Mouse (Mus musculus) embryonic facial prominence, embryonic 14.5 days (tissue): ENCODE measurements around the gene Arhgef3. TPM values are rescaled to one million over a fixed set of nuclear protein-coding genes. Genes with fewer than 3 reads are reported as not detected.
"Not testable (repeated sequence)": the region's sequence is repeated elsewhere in the genome, so short reads cannot be mapped to it uniquely, and the experiment has no call there.

Experiments used
- ATAC-seq: fragments of 200-750 bp; cut with Nextera tagmentation; 2 replicates; pipeline ENCODE4 v1.8.0; 2017; ENCODE audit warnings: low read depth, moderate number of reproducible peaks, moderate TSS enrichment
- DNase-seq: peaks from one replicate; pipeline ENCODE4 v3.0.0-alpha.2; 2015; ENCODE audit warnings: low spot score
- H3K27ac ChIP-seq: fragments of 300-500 bp; sonication (generic); replicated peaks from 2 replicates; pipeline ENCODE4 v1.5.1; 2014; ENCODE audit warnings: low read depth, mild to moderate bottlenecking, low read length, moderate library complexity
- H3K27me3 ChIP-seq: fragments of 300-500 bp; sonication (generic); replicated peaks from 2 replicates; pipeline ENCODE4 v1.6.1; 2014; ENCODE audit warnings: low read length; ENCODE audit not compliant: control insufficient read depth, insufficient read depth
- H3K36me3 ChIP-seq: fragments of 300-500 bp; sonication (generic); 2 replicates; pipeline ENCODE4 v1.6.1; 2014; ENCODE audit warnings: low read length, mixed read lengths; ENCODE audit not compliant: control insufficient read depth, insufficient read depth
- H3K4me1 ChIP-seq: fragments of 300-500 bp; sonication (generic); 2 replicates; pipeline ENCODE4 v1.6.1; 2014; ENCODE audit warnings: antibody characterized with exemption, low read length; ENCODE audit not compliant: control insufficient read depth, insufficient read depth
- H3K4me2 ChIP-seq: fragments of 300-500 bp; sonication (generic); 2 replicates; pipeline ENCODE4 v1.6.1; 2014; ENCODE audit warnings: low read depth, mild to moderate bottlenecking, low read length, moderate library complexity, mixed read lengths
- H3K4me3 ChIP-seq: fragments of 300-500 bp; sonication (generic); 2 replicates; pipeline ENCODE4 v1.5.1; 2014; ENCODE audit warnings: low read depth, mild to moderate bottlenecking, low read length
- H3K9ac ChIP-seq: fragments of 300-500 bp; sonication (generic); 2 replicates; pipeline ENCODE4 v1.6.1; 2014; ENCODE audit warnings: low read depth, mild to moderate bottlenecking, low read length, moderate library complexity, mixed read lengths
- H3K9me3 ChIP-seq: fragments of 300-500 bp; sonication (generic); 2 replicates; pipeline ENCODE4 v1.6.1; 2016; ENCODE audit warnings: low read length; ENCODE audit not compliant: control insufficient read depth
- WGBS: fragments of 180-500 bp; shearing (Covaris S2); extraction: QIAGEN DNeasy Blood & Tissue Kit; methylation state at CpG from one replicate; pipeline ENCODE4 v1.1.7; 2014; 5-methylcytosine and 5-hydroxymethylcytosine counted together
- polyA plus RNA-seq: library from polyadenylated mRNA; unstranded; fragments of >200 nt; fragmentation: Nextera tagmentation; extraction: Ambion mirVana; gene quantifications from 2 replicates; pipeline ENCODE4 v1.2.1, GENCODE M21; 2014

Gene Arhgef3
- polyA plus RNA-seq, 1 experiment from 2014 or later: 15.3 TPM

GRCm38 (mm10) chr14:27199870-27200269, 85.2 kb downstream of the Arhgef3 start:
- H3K4me1 ChIP-seq: no peaks in the 10 kb centered on the region
- no peak overlapping the region for H3K9ac ChIP-seq
- no peaks in the 10 kb centered on the region for H3K9me3 ChIP-seq
- no peak overlapping the region for H3K4me2 ChIP-seq
- H3K36me3 ChIP-seq: no peaks in the 10 kb centered on the region
- WGBS: 94% methylated on average over 11 of the region's 11 CpGs
- peak; percentile 67 for ATAC-seq
- H3K27ac ChIP-seq: no peak overlapping the region
- H3K4me3 ChIP-seq: no peak overlapping the region
- no peak for DNase-seq
- H3K27me3 ChIP-seq: no peaks in the 10 kb centered on the region

- Histone ChIP-seq H3K36me3 (no peaks in the 10 kb centered on the region), H3K4me1 (no peaks in the 10 kb centered on the region), H3K27ac (no peak overlapping the region), H3K9ac (no peak overlapping the region), H3K4me2 (no peak overlapping the region), H3K9me3 (no peaks in the 10 kb centered on the region), H3K27me3 (no peaks in the 10 kb centered on the region), H3K4me3 (no peak overlapping the region)
- ATAC-seq (no peak; the same call in 1 of the 2 replicates), DNase-seq (no peak)
- 69% methylated on average over 12 of the region's 12 CpGs for WGBS
Observed at GRCm38 (mm10) chr14:27200743-27201576, 86.3 kb downstream of the Arhgef3 start.

- no peak overlapping the region for H3K4me2 ChIP-seq
- no peak for DNase-seq
- H3K27ac ChIP-seq: no peak overlapping the region
- no peak overlapping the region for H3K4me3 ChIP-seq
- H3K27me3 ChIP-seq: no peaks in the 10 kb centered on the region
- no peaks in the 10 kb centered on the region for H3K9me3 ChIP-seq
- H3K36me3 ChIP-seq: no peaks in the 10 kb centered on the region
- WGBS: 21% methylated on average over 5 of the region's 5 CpGs
- ATAC-seq: no peak
- H3K4me1 ChIP-seq: no peaks in the 10 kb centered on the region
- H3K9ac ChIP-seq: no peak overlapping the region
Observed at GRCm38 (mm10) chr14:27201824-27202223, 87.1 kb downstream of the Arhgef3 start.

GRCm38 (mm10) chr14:27204704-27205103, 90.0 kb downstream of the Arhgef3 start:
- Histone ChIP-seq H3K9me3 (no peaks in the 10 kb centered on the region), H3K36me3 (no peaks in the 10 kb centered on the region), H3K27ac (no peak overlapping the region), H3K4me2 (no peak overlapping the region), H3K9ac (no peak overlapping the region), H3K4me1 (no peaks in the 10 kb centered on the region), H3K27me3 (no peaks in the 10 kb centered on the region), H3K4me3 (no peak overlapping the region)
- no peak for ATAC-seq
- no peak for DNase-seq
- WGBS: 85% methylated on average over 2 of the region's 2 CpGs

- H3K9me3 ChIP-seq: no peaks in the 10 kb centered on the region
Observed at GRCm38 (mm10) chr14:27206443-27206842, 91.7 kb downstream of the Arhgef3 start.

GRCm38 (mm10) chr14:27209542-27209941, 94.8 kb downstream of the Arhgef3 start:
- H3K4me3 ChIP-seq: no peak overlapping the region
- no peak for DNase-seq
- no peak for ATAC-seq
- WGBS: 93% methylated on average over 4 of the region's 4 CpGs
- no peaks in the 10 kb centered on the region for H3K9me3 ChIP-seq
- H3K4me1 ChIP-seq: no peaks in the 10 kb centered on the region
- no peak overlapping the region for H3K27ac ChIP-seq
- H3K9ac ChIP-seq: no peak overlapping the region
- no peaks in the 10 kb centered on the region for H3K27me3 ChIP-seq
- no peak overlapping the region for H3K4me2 ChIP-seq
- no peaks in the 10 kb centered on the region for H3K36me3 ChIP-seq

More at GRCm38 (mm10) chr14:27206443-27206842, 91.7 kb downstream of the Arhgef3 start:
- Histone ChIP-seq H3K27me3 (no peaks in the 10 kb centered on the region), H3K4me1 (no peaks in the 10 kb centered on the region), H3K27ac (no peak overlapping the region), H3K4me3 (no peak overlapping the region), H3K36me3 (no peaks in the 10 kb centered on the region), H3K9ac (no peak overlapping the region), H3K4me2 (no peak overlapping the region)
- no peak for DNase-seq
- no peak for ATAC-seq

GRCm38 (mm10) chr14:27210801-27211200, 96.1 kb downstream of the Arhgef3 start:
- not testable (repeated sequence) for ATAC-seq, H3K9ac ChIP-seq, H3K27me3 ChIP-seq, DNase-seq, H3K27ac ChIP-seq, H3K36me3 ChIP-seq, H3K4me1 ChIP-seq, H3K4me3 ChIP-seq, H3K4me2 ChIP-seq, H3K9me3 ChIP-seq
- WGBS: 74% methylated on average over 9 of the region's 9 CpGs

- Histone ChIP-seq H3K27ac (no peak overlapping the region), H3K4me2 (no peak overlapping the region), H3K4me1 (no peaks in the 10 kb centered on the region), H3K27me3 (no peaks in the 10 kb centered on the region), H3K4me3 (no peak overlapping the region), H3K9me3 (no peaks in the 10 kb centered on the region), H3K36me3 (no peaks in the 10 kb centered on the region), H3K9ac (no peak overlapping the region)
- WGBS: 82% methylated on average over 2 of the region's 2 CpGs
- ATAC-seq (no peak), DNase-seq (no peak)
Observed at GRCm38 (mm10) chr14:27211743-27212445, 97.2 kb downstream of the Arhgef3 start.
